Mouse (Mus musculus): ENCODE measurements around the gene Zcchc14. TPM values are rescaled to one million over a fixed set of nuclear protein-coding genes. Genes with fewer than 3 reads are reported as not detected.

Zcchc14 gene
- total RNA-seq, 2 experiments from 2014 or later, result 92.5 to 93.2 TPM

- DNase-seq (ENCODE audit: low spot score in 2 of 2), result peak; percentile 99
- H3K27ac ChIP-seq, result peak overlapping the region; percentile 97
- peak overlapping the region; percentile 72 for H3K4me3 ChIP-seq
- no peak for TF ChIP-seq CTCF (conservative IDR thresholded peaks at IDR 0.05)
Measured at GRCm38 (mm10) chr8:121585159-121585825, 67.4 kb downstream of the Zcchc14 start.

GRCm38 (mm10) chr8:121584730-121585129, 68.0 kb downstream of the Zcchc14 start:
- Histone ChIP-seq H3K4me3 (peak overlapping the region; percentile 72), H3K27ac (peak overlapping the region; percentile 97)
- no peak for DNase-seq (ENCODE audit: low spot score in 2 of 2)
- TF ChIP-seq CTCF (conservative IDR thresholded peaks at IDR 0.05), result no peak

- peak in 1 of 2 experiments; percentile 49 for DNase-seq (ENCODE audit: low spot score in 2 of 2)
- Histone ChIP-seq H3K4me3 (no peak overlapping the region), H3K27ac (peak overlapping the region; percentile 52)
- TF ChIP-seq CTCF (conservative IDR thresholded peaks at IDR 0.05), result no peak
Measured at GRCm38 (mm10) chr8:121583653-121584052, 69.0 kb downstream of the Zcchc14 start.

- peak overlapping the region; percentile 25; the same call in 1 of the 2 replicates for H3K27ac ChIP-seq
- no peak for DNase-seq (ENCODE audit: low spot score in 2 of 2)
- no peak for TF ChIP-seq CTCF (conservative IDR thresholded peaks at IDR 0.05)
- H3K4me3 ChIP-seq, result no peak overlapping the region
Measured at GRCm38 (mm10) chr8:121580465-121580864, 72.2 kb downstream of the Zcchc14 start.

- DNase-seq (ENCODE audit: low spot score in 2 of 2), result peak; percentile 93 to 94
- no peak for TF ChIP-seq CTCF (conservative IDR thresholded peaks at IDR 0.05)
- Histone ChIP-seq H3K4me3 (peak within 1 kb of the TSS; percentile 92), H3K27ac (peak within 1 kb of the TSS; percentile 94)
Measured at GRCm38 (mm10) chr8:121578676-121579451, 73.8 kb downstream of the Zcchc14 start, which contains the start of gene Fbxo31. Gene Fbxo31, minus strand, starts transcription at chr8:121578806.

- Histone ChIP-seq H3K27ac (peak overlapping the region; percentile 94), H3K4me3 (peak overlapping the region; percentile 92)
- no peak for TF ChIP-seq CTCF (conservative IDR thresholded peaks at IDR 0.05)
- no peak for DNase-seq (ENCODE audit: low spot score in 2 of 2)
Measured at GRCm38 (mm10) chr8:121577751-121578675, 74.7 kb downstream of the Zcchc14 start.

- DNase-seq (ENCODE audit: low spot score in 2 of 2), result no peak
- H3K4me3 ChIP-seq, result no peak overlapping the region
- H3K27ac ChIP-seq, result no peak overlapping the region
- TF ChIP-seq CTCF (conservative IDR thresholded peaks at IDR 0.05), result no peak
Measured at GRCm38 (mm10) chr8:121575661-121576060, 77.0 kb downstream of the Zcchc14 start.

- no peak for DNase-seq (ENCODE audit: low spot score in 2 of 2)
- TF ChIP-seq CTCF (conservative IDR thresholded peaks at IDR 0.05), result peak; percentile 18; the same call in 1 of the 2 replicates
- no peak overlapping the region for H3K27ac ChIP-seq
- H3K4me3 ChIP-seq, result no peak overlapping the region
Measured at GRCm38 (mm10) chr8:121573275-121573674, 79.4 kb downstream of the Zcchc14 start.

- Histone ChIP-seq H3K27ac (no peak overlapping the region), H3K4me3 (no peak overlapping the region)
- TF ChIP-seq CTCF (conservative IDR thresholded peaks at IDR 0.05), result no peak
- DNase-seq (ENCODE audit: low spot score in 2 of 2), result no peak
Measured at GRCm38 (mm10) chr8:121572121-121572520, 80.6 kb downstream of the Zcchc14 start.

GRCm38 (mm10) chr8:121570801-121571200, 81.9 kb downstream of the Zcchc14 start:
- H3K4me3 ChIP-seq, result no peak overlapping the region
- no peak for DNase-seq (ENCODE audit: low spot score in 2 of 2)
- H3K27ac ChIP-seq, result no peak overlapping the region
- no peak for TF ChIP-seq CTCF (conservative IDR thresholded peaks at IDR 0.05)

GRCm38 (mm10) chr8:121570335-121570734, 82.4 kb downstream of the Zcchc14 start:
- no peak overlapping the region for H3K4me3 ChIP-seq
- no peak for TF ChIP-seq CTCF (conservative IDR thresholded peaks at IDR 0.05)
- H3K27ac ChIP-seq, result peak overlapping the region; percentile 28; the same call in 1 of the 2 replicates
- peak in 1 of 2 experiments; percentile 41 for DNase-seq (ENCODE audit: low spot score in 2 of 2)

GRCm38 (mm10) chr8:121568321-121568720, 84.4 kb downstream of the Zcchc14 start:
- DNase-seq (ENCODE audit: low spot score in 2 of 2), result no peak
- H3K27ac ChIP-seq, result no peak overlapping the region
- TF ChIP-seq CTCF (conservative IDR thresholded peaks at IDR 0.05), result no peak

More at GRCm38 (mm10) chr8:121568321-121568720, 84.4 kb downstream of the Zcchc14 start:
- H3K4me3 ChIP-seq, result no peak overlapping the region
